Mouse (Mus musculus) kidney, adult 2 months (tissue): ENCODE results near the gene Gmps.

Experiments used
- CTCF ChIP-seq: fragments of 200-500 bp; conservative IDR thresholded peaks from 2 replicates; pipeline ENCODE4 v1.5.1; 2011; ENCODE audit warnings: low read depth, mild to moderate bottlenecking, control low read depth, low read length, moderate library complexity, mixed read lengths; ENCODE audit not compliant: insufficient read depth, insufficient read length
- POLR2A ChIP-seq: fragments of 200-500 bp; IDR thresholded peaks from one replicate; pipeline ENCODE4 v1.6.1; 2011; ENCODE audit warnings: low read depth, low read length, control low read depth

DNA sequence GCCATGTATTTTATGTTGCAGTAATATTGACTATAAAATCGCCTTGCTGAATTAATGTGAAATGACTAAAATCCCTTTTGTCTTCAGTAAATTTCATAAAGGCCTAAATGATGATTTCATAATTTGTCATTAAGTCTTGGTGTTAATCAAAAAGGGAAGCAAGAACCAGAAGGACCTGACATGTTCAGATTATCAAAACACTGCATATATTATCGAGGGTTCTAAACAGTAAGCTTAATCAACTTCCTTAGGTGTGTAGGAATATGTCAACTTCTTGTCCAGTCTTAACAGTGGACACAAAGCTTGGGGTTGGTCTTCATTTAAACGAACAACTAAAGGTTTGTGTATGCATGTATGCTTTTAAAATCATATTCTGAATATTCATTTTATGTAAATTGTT, 45.5 kb downstream of the Gmps start:
- no peak for TF ChIP-seq CTCF
- no peak for TF ChIP-seq POLR2A
